Mouse (Mus musculus): ENCODE data around the gene Hbq1a. TPM values are rescaled to one million over a fixed set of nuclear protein-coding genes. Genes with fewer than 3 reads are reported as not detected.
"Not testable (repeated sequence)": the region's sequence is repeated elsewhere in the genome, so short reads cannot be mapped to it uniquely, and the experiment has no call there.

The Hbq1a gene
- polyA plus RNA-seq, 1 experiment from 2014 or later: 1.2 TPM

- H3K9ac ChIP-seq (ENCODE audit: low read length): no peak overlapping the region
- H3K9me3 ChIP-seq (ENCODE audit: control insufficient read depth, low read length): no peaks in the 10 kb centered on the region
- H3K4me1 ChIP-seq (ENCODE audit: control insufficient read depth in 2 of 2, insufficient read depth in 2 of 2, low read length in 2 of 2): no peaks in the 10 kb centered on the region
- H3K4me3 ChIP-seq (ENCODE audit: control insufficient read depth in 1 of 2, insufficient read depth in 1 of 2, low read depth in 1 of 2, low read length in 2 of 2): no peak overlapping the region
- peaks cover 53% of the 10 kb centered on the region for H3K27me3 ChIP-seq (ENCODE audit: control insufficient read depth, insufficient read depth, low read length)
- no peaks in the 10 kb centered on the region for H3K36me3 ChIP-seq (ENCODE audit: control insufficient read depth, insufficient read depth, low read length)
- no peak overlapping the region for H3K27ac ChIP-seq (replicated peaks in 1 of 2; ENCODE audit: control insufficient read depth in 1 of 2, insufficient read depth in 1 of 2, low read depth in 2 of 2, low read length in 2 of 2)
- no peak overlapping the region for H3K4me2 ChIP-seq (ENCODE audit: low read length)
- peak; percentile 21; the same call in 1 of the 2 replicates for ATAC-seq (ENCODE audit: insufficient number of reproducible peaks, insufficient read depth, low FRiP score, low read depth)
- WGBS: 59% methylated on average over 21 of the region's 21 CpGs
These were observed 22.0 kb upstream of the Hbq1a start for GRCm38 (mm10) chr11:32277736-32278457.

- H3K4me1 ChIP-seq (ENCODE audit: control insufficient read depth in 2 of 2, insufficient read depth in 2 of 2, low read length in 2 of 2): no peaks in the 10 kb centered on the region
- H3K4me3 ChIP-seq (ENCODE audit: control insufficient read depth in 1 of 2, insufficient read depth in 1 of 2, low read depth in 1 of 2, low read length in 2 of 2): no peak overlapping the region
- no peak overlapping the region for H3K9ac ChIP-seq (ENCODE audit: low read length)
- WGBS: 74% methylated on average over 12 of the region's 12 CpGs
- no peaks in the 10 kb centered on the region for H3K9me3 ChIP-seq (ENCODE audit: control insufficient read depth, low read length)
- no peak overlapping the region for H3K27ac ChIP-seq (replicated peaks in 1 of 2; ENCODE audit: control insufficient read depth in 1 of 2, insufficient read depth in 1 of 2, low read depth in 2 of 2, low read length in 2 of 2)
- peaks cover 53% of the 10 kb centered on the region for H3K27me3 ChIP-seq (ENCODE audit: control insufficient read depth, insufficient read depth, low read length)
- ATAC-seq (ENCODE audit: insufficient number of reproducible peaks, insufficient read depth, low FRiP score, low read depth): no peak
- no peaks in the 10 kb centered on the region for H3K36me3 ChIP-seq (ENCODE audit: control insufficient read depth, insufficient read depth, low read length)
- no peak overlapping the region for H3K4me2 ChIP-seq (ENCODE audit: low read length)
These were observed 21.4 kb upstream of the Hbq1a start for GRCm38 (mm10) chr11:32278458-32278957.

GRCm38 (mm10) chr11:32280646-32281045 is 19.2 kb upstream of the Hbq1a start:
- H3K9ac ChIP-seq (ENCODE audit: low read length): no peak overlapping the region
- H3K4me2 ChIP-seq (ENCODE audit: low read length): no peak overlapping the region
- H3K27ac ChIP-seq (replicated peaks in 1 of 2; ENCODE audit: control insufficient read depth in 1 of 2, insufficient read depth in 1 of 2, low read depth in 2 of 2, low read length in 2 of 2): no peak overlapping the region
- no peaks in the 10 kb centered on the region for H3K36me3 ChIP-seq (ENCODE audit: control insufficient read depth, insufficient read depth, low read length)
- no peaks in the 10 kb centered on the region for H3K9me3 ChIP-seq (ENCODE audit: control insufficient read depth, low read length)
- WGBS: 74% methylated on average over 2 of the region's 2 CpGs
- H3K27me3 ChIP-seq (ENCODE audit: control insufficient read depth, insufficient read depth, low read length): peaks cover 60% of the 10 kb centered on the region
- H3K4me3 ChIP-seq (ENCODE audit: control insufficient read depth in 1 of 2, insufficient read depth in 1 of 2, low read depth in 1 of 2, low read length in 2 of 2): no peak overlapping the region
- ATAC-seq (ENCODE audit: insufficient number of reproducible peaks, insufficient read depth, low FRiP score, low read depth): no peak
- no peaks in the 10 kb centered on the region for H3K4me1 ChIP-seq (ENCODE audit: control insufficient read depth in 2 of 2, insufficient read depth in 2 of 2, low read length in 2 of 2)

- ATAC-seq (ENCODE audit: insufficient number of reproducible peaks, insufficient read depth, low FRiP score, low read depth): no peak
- WGBS: 60% methylated on average over 1 of the region's 1 CpGs
- Histone ChIP-seq H3K27me3 (ENCODE audit: control insufficient read depth, insufficient read depth, low read length) (peaks cover 54% of the 10 kb centered on the region), H3K36me3 (ENCODE audit: control insufficient read depth, insufficient read depth, low read length) (no peaks in the 10 kb centered on the region), H3K4me1 (ENCODE audit: control insufficient read depth in 2 of 2, insufficient read depth in 2 of 2, low read length in 2 of 2) (no peaks in the 10 kb centered on the region), H3K27ac (replicated peaks in 1 of 2; ENCODE audit: control insufficient read depth in 1 of 2, insufficient read depth in 1 of 2, low read depth in 2 of 2, low read length in 2 of 2) (no peak overlapping the region), H3K9me3 (ENCODE audit: control insufficient read depth, low read length) (no peaks in the 10 kb centered on the region), H3K9ac (ENCODE audit: low read length) (no peak overlapping the region), H3K4me3 (ENCODE audit: control insufficient read depth in 1 of 2, insufficient read depth in 1 of 2, low read depth in 1 of 2, low read length in 2 of 2) (no peak overlapping the region), H3K4me2 (ENCODE audit: low read length) (no peak overlapping the region)
These were observed 18.3 kb upstream of the Hbq1a start for GRCm38 (mm10) chr11:32281416-32282144.

GRCm38 (mm10) chr11:32283091-32283777 is 16.6 kb upstream of the Hbq1a start, which contains the start of gene Hba-a1:
Gene Hba-a1, plus strand, starts transcription at chr11:32283511.
- H3K4me1 ChIP-seq (ENCODE audit: control insufficient read depth in 2 of 2, insufficient read depth in 2 of 2, low read length in 2 of 2); H3K9me3 ChIP-seq (ENCODE audit: control insufficient read depth, low read length); H3K4me3 ChIP-seq (ENCODE audit: control insufficient read depth in 1 of 2, insufficient read depth in 1 of 2, low read depth in 1 of 2, low read length in 2 of 2); H3K9ac ChIP-seq (ENCODE audit: low read length); H3K36me3 ChIP-seq (ENCODE audit: control insufficient read depth, insufficient read depth, low read length); ATAC-seq (ENCODE audit: insufficient number of reproducible peaks, insufficient read depth, low FRiP score, low read depth); H3K4me2 ChIP-seq (ENCODE audit: low read length); H3K27ac ChIP-seq (replicated peaks in 1 of 2; ENCODE audit: control insufficient read depth in 1 of 2, insufficient read depth in 1 of 2, low read depth in 2 of 2, low read length in 2 of 2): not testable (repeated sequence)
- 11% methylated on average over 1 of the region's 5 CpGs for WGBS
- peaks cover 44% of the 10 kb centered on the region for H3K27me3 ChIP-seq (ENCODE audit: control insufficient read depth, insufficient read depth, low read length)

- H3K36me3 ChIP-seq (ENCODE audit: control insufficient read depth, insufficient read depth, low read length); H3K4me2 ChIP-seq (ENCODE audit: low read length); H3K9ac ChIP-seq (ENCODE audit: low read length); H3K4me3 ChIP-seq (ENCODE audit: control insufficient read depth in 1 of 2, insufficient read depth in 1 of 2, low read depth in 1 of 2, low read length in 2 of 2); ATAC-seq (ENCODE audit: insufficient number of reproducible peaks, insufficient read depth, low FRiP score, low read depth); H3K4me1 ChIP-seq (ENCODE audit: control insufficient read depth in 2 of 2, insufficient read depth in 2 of 2, low read length in 2 of 2); H3K27ac ChIP-seq (replicated peaks in 1 of 2; ENCODE audit: control insufficient read depth in 1 of 2, insufficient read depth in 1 of 2, low read depth in 2 of 2, low read length in 2 of 2); H3K9me3 ChIP-seq (ENCODE audit: control insufficient read depth, low read length): not testable (repeated sequence)
- 20% methylated on average over 2 of the region's 2 CpGs for WGBS
- H3K27me3 ChIP-seq (ENCODE audit: control insufficient read depth, insufficient read depth, low read length): peaks cover 37% of the 10 kb centered on the region
These were observed 15.3 kb upstream of the Hbq1a start for GRCm38 (mm10) chr11:32284582-32284981.

- ATAC-seq (ENCODE audit: insufficient number of reproducible peaks, insufficient read depth, low FRiP score, low read depth): no peak
- peaks cover 33% of the 10 kb centered on the region for H3K27me3 ChIP-seq (ENCODE audit: control insufficient read depth, insufficient read depth, low read length)
- no peaks in the 10 kb centered on the region for H3K36me3 ChIP-seq (ENCODE audit: control insufficient read depth, insufficient read depth, low read length)
- H3K4me2 ChIP-seq (ENCODE audit: low read length): no peak overlapping the region
- no peaks in the 10 kb centered on the region for H3K4me1 ChIP-seq (ENCODE audit: control insufficient read depth in 2 of 2, insufficient read depth in 2 of 2, low read length in 2 of 2)
- H3K4me3 ChIP-seq (ENCODE audit: control insufficient read depth in 1 of 2, insufficient read depth in 1 of 2, low read depth in 1 of 2, low read length in 2 of 2): no peak overlapping the region
- H3K9me3 ChIP-seq (ENCODE audit: control insufficient read depth, low read length): no peaks in the 10 kb centered on the region
- H3K9ac ChIP-seq (ENCODE audit: low read length): no peak overlapping the region
- no peak overlapping the region for H3K27ac ChIP-seq (replicated peaks in 1 of 2; ENCODE audit: control insufficient read depth in 1 of 2, insufficient read depth in 1 of 2, low read depth in 2 of 2, low read length in 2 of 2)
- 64% methylated on average over 7 of the region's 7 CpGs for WGBS
These were observed 14.7 kb upstream of the Hbq1a start for GRCm38 (mm10) chr11:32285031-32285775.

Measured in heart, embryonic 14.5 days (tissue).